Mouse (Mus musculus): ENCODE measurements around the gene Slc10a4.
A peak's percentile ranks its signal among the peaks of the same experiment; 100 is the strongest.

GRCm38 (mm10) chr5:73056457-73056856 is 49.8 kb downstream of the Slc10a4 start:
- TF ChIP-seq POLR2A (IDR thresholded peaks at IDR 0.05; ENCODE audit: insufficient read depth, low read length) (no peak), CTCF (IDR thresholded peaks at IDR 0.05; ENCODE audit: low read depth, low read length) (peak; percentile 80)
